Mouse (Mus musculus) thymus, postnatal 0 days (tissue): ENCODE results near the gene Ifitm2. TPM values are rescaled to one million over a fixed set of nuclear protein-coding genes. Genes with fewer than 3 reads are reported as not detected.

Experiments used
- DNase-seq: peaks from one replicate; pipeline ENCODE4 v3.0.0-alpha.2; 2015; ENCODE audit warnings: low spot score
- polyA plus RNA-seq: library from polyadenylated mRNA; unstranded; fragments of >200 nt; fragmentation: Nextera tagmentation; extraction: Ambion mirVana; gene quantifications from 2 replicates; pipeline ENCODE4 v1.2.1, GENCODE M21; 2015

Gene Ifitm2
- polyA plus RNA-seq, 1 experiment from 2014 or later: 443 TPM

DNA sequence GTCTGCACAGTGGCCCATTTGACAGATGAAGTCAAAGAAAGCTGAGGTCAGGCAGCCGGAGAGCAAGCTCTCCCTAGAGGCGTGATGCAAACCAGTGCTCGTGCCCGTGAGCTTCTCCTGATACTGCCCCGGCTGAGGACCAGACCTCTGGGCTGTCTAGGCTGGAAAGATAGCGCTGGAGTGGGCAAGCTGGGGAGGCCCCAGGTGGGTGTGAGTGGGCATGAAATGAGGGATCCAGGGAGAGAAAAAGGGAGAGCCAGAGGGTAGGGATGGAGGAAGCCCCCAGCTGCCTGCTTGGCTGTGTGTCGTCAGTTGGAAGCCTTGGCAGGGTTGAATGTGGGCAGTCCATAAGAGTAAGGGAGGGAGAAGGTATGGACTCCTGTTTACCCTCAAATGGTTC lies 11.6 kb downstream of the Ifitm2 start:
- DNase-seq: no peak

DNA sequence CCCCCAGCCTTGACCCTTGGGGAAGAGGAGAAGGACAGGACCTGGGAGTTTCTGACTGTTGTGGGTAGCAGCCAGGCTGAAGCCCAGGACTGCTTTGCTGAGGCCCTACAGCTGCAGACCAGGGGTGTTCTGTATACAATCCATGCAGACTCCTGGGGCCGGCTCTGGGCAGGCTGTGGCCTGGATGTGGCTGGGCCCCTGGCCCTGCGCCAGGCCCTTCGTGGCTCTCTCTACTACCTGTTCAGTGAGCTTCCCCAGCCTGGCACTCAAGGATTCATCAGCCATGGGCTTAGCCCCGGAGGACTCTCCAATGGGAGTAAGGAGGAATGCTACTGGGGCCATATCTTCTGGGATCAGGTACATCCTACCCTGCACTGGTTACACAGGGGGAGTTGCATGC lies 12.4 kb downstream of the Ifitm2 start:
- no peak for DNase-seq

DNA sequence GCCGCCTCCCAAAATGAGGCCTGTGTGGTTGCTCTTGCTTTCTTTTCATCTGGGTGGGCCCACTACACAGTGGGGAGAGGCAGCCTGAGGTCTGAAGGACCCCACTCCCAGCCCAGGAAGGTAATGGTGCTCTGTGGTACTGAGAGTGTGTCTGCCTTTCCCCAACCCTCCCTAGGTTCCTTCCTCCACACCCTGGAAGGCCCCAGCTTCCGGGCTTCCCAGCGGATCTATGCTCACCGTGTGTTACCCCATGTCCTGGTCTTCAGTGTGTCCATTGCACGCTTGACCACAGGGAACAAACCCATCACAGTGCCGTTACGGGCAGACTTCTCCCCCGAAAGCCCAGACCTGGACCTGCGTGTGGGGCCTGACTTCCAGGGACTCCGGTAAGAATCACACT lies 13.0 kb downstream of the Ifitm2 start:
- DNase-seq: no peak

DNA sequence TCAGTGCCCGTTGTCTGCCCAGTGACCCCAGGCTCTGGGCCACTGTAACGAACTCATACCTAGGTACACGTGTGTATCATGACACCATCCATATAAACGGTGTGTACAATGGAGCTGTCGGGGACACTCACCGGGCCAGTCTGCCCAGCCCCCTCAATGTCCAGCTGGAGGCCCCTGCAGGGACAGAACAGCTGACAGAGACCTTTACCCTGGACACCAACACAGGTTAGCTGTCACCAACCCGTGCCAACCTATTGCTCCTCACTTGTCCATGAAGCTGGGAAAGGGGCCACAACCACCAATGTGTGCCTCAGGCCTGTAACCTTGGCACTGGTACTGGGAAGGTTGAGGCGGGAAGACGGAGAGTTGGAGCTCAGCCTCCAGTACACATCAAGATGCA lies 13.4 kb downstream of the Ifitm2 start:
- DNase-seq: no peak

DNA sequence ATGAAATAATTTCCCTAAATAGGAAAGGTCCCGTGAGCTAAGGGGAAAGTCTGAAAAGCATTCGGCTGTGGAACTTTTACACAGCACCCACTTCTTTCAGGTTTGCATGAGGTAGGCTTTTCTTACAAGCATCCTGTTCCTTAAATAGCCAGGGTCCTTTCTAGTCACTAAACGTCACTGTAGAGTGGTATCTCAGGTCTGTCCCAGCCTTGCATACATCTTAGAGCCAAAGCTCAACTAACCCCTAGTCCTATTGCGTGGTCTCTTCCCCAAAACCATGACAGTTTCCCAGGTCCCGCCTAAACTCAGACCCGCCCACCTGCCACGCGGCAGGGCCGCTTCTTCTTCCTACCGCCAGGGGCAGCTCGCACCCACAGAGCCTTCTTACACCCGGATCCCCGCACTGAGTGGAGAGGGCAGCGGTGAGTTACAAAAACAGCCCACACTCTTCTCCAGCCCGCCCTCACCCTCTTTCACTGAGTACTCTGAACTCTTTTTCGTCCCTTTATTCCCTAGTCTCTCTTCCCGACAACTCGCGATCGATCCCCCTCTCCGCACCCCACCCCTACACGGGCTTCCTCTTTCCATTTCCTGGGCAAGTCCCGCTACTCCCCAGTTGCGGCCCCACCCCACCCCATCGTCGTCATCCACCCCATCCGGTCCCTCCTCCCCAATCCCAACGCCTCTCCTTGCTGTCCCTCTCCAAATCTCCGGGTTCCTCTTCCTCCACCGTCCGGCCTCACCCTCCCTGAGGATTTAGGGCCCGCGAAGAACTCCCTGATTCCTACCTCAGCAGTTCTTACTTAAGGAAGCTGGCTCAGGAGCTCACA lies 14.3 kb downstream of the Ifitm2 start, which contains the start of gene Pgghg:
Gene Pgghg (plus strand): TSS at position 170 of the 830 bp plus-strand sequence.
- DNase-seq: peak; percentile 86

DNA sequence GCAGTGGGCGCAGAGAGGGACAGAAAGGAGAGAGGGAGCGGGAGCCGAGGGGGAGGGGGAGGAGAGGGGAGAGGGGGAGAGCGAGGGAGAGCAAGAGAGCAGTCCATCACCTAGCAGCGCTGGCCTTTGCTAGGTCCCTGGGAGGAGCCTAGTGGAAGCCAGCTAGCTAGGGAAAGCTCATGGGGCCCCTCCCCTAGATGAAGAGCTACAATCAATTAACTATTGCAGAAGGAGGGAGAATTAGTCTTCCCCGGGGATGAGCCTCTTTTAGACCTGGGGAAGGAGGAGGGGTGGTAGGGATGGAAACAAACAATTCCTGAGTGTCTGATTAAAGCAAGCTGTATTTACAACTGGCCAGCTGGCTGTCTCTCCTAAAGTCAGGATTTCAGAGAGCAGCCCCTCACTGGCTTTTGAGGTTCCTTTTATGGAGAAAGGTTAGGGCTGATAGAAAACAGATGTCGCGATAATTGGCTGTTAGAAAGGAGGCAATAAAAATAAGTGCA lies 16.1 kb downstream of the Ifitm2 start:
- DNase-seq: no peak

DNA sequence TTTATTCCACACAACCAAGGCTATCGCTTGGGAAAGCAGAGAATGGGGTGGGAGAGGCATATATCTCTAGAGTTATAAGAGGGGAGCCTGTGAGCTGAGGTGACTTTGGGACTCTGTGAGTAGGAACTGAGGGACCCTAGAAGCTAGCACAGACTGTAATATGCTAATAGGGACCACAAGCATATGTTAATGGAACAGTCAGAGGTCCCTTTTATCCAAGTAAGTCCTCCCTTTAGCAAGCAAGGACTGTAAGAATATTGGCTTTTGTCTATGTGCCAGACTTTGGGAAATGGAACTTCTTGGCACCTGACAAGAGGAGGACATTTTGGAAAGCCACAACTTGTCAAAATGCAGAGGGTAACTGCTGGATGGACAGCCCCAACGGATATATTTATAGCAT lies 16.9 kb downstream of the Ifitm2 start:
- DNase-seq: no peak

DNA sequence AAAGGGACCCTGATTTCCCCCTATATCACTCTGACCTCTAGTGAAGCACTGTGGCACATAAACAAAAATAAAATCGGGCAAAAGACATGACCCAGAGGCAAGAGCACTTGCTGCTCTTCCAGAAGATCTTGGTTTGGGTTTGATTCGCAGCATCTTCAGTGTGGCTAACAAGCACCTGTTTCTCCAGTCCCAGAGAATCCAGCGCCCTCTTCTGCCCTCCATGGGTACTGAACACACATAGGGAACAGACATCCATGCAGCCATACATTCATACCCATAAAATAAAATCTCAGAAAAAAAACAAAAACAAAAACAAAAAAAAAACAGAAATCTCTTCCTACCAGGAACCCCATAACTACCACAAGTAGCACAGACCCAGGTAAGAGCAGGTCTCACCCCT lies 17.4 kb downstream of the Ifitm2 start:
- DNase-seq: no peak

DNA sequence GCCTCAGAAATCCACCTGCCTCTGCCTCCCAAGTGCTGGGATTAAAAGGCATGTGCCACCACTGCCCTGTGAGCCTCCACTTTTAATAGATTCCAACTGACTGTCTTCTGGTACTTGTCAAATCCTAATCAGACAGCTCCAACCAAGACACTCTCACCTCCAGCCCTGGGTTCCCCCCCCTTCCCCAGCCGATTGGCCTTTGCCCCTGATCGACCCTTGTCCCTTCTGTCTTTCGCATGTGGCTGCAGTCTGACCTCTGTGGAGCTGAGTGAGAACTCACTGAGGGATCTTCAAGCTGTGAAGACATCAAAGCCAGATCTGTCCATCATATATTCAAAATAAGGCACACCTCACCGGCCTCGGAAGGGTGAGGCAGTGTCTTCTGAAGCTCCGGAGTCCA lies 28.6 kb downstream of the Ifitm2 start:
- no peak for DNase-seq

DNA sequence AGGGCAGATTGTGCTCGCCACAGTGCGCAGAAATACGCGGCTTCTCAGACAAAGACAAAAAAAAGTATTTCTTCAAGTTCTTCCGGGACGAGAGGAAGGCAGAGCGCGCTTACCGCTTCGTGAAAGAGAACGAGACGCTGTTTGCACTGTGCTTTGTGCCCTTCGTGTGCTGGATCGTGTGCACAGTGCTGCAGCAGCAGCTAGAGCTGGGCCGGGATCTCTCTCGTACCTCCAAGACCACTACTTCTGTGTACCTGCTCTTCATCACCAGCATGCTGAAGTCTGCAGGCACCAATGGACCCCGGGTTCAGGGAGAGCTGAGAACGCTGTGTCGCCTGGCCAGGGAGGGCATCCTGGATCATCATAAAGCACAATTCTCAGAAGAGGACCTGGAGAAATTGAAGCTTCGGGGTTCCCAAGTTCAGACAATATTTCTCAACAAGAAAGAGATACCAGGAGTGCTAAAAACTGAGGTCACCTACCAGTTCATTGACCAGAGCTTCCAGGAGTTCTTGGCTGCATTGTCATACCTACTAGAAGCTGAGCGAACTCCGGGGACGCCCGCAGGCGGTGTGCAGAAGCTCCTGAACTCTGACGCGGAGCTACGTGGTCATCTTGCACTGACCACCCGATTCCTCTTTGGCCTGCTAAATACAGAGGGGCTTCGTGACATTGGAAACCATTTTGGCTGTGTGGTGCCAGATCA lies 32.6 kb downstream of the Ifitm2 start:
- DNase-seq: peak; percentile 32

DNA sequence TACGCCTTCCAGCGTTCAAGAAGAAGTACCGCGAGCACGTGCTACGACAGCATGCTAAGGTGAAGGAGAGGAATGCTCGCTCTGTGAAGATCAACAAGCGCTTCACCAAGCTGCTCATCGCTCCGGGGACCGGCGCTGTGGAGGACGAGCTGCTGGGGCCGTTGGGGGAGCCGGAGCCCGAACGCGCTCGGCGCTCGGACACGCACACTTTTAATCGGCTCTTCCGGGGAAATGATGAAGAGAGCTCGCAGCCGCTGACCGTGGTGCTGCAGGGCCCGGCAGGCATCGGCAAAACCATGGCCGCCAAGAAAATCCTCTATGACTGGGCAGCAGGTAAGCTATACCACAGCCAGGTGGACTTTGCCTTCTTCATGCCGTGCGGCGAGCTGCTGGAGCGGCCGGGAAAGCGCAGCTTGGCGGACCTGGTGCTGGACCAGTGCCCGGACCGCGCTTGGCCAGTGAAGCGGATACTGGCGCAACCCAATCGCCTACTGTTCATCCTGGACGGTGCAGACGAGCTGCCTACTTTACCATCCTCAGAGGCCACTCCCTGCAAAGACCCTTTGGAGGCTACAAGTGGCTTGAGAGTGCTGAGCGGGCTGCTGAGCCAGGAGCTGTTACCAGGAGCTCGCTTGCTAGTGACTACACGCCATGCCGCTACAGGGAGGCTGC lies 33.3 kb downstream of the Ifitm2 start:
- DNase-seq: peak; percentile 18

DNA sequence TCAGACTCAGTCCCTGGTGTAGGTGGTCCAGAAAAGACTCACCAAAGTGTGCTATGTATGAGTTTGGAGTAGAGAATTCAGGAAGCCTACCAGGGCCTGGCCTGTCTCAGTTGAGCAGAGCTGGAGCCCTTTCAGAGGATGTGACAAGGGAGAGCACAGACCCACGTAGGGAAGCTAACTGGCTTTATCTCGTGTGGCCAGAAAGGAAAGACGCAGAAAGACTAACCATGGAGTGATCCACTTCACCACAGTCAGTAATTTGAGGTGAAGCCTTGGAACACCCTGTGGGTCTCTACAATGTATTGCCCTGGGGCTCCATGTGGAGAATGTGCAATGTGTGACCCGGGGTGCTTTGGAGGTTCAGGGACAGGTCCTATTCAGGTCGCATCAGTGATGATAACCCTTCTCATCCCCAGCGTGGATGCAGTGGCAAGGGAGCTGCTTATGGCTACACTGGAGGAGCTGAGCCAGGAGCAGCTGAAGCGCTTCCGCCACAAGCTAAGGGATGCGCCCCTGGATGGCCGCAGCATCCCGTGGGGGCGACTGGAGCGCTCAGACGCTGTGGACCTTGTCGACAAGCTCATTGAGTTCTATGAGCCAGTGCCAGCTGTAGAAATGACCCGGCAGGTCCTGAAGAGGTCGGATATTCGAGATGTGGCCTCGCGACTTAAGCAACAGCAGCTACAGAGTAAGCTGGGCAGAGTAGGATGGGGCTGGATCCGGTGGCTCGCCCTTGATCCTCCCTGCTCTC lies 34.4 kb downstream of the Ifitm2 start:
- DNase-seq: no peak

DNA sequence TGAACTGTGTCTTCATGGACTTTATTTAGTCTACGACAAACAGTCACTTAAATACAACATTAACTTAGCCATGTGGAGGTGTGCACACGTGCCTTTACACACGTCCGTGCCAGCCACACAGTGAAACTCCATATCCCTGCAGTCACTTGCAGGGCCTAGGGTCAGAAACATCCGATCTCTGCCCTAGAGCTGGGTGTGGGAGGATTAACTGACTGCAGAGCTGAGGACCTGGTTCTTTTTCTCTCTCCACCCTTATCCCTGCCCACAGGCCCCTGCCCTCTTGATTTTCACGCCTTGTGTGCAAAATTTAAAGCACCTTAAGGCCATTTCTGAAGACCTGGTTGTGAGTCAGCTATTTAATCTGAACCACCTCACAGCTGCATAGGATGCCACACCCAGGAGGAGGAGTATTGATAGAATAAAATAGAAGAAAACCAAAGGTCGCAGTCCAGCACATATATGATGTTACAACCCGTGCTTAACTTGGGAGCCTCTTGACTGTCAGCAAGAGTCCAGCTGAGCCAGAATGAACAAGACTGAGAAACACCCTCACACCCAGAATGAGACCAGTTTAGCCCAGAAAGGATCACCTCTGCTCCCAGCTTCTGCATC lies 35.3 kb downstream of the Ifitm2 start, which contains the start of gene Nlrp6:
Gene Nlrp6 (plus strand): TSS at position 485 of the 612 bp plus-strand sequence.
- no peak for DNase-seq

DNA sequence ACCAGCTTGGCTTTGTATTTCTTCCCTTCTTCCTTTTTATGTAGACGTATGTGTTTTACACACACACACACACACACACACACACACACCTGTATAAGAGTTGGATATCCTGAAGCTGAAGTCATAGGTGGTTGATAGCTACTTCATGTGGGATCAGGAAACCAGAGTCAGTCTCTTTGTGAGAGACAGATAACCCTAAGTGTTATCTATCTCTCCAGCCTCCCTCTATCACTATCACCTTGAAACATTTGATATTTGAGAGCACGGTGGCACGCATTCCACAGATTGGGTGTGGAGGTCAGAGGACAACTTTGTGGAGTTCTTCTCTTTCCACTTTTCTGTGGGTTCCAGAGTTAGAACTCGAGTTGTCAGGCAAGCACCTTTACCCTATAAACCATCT lies 35.9 kb downstream of the Ifitm2 start:
- DNase-seq: no peak

DNA sequence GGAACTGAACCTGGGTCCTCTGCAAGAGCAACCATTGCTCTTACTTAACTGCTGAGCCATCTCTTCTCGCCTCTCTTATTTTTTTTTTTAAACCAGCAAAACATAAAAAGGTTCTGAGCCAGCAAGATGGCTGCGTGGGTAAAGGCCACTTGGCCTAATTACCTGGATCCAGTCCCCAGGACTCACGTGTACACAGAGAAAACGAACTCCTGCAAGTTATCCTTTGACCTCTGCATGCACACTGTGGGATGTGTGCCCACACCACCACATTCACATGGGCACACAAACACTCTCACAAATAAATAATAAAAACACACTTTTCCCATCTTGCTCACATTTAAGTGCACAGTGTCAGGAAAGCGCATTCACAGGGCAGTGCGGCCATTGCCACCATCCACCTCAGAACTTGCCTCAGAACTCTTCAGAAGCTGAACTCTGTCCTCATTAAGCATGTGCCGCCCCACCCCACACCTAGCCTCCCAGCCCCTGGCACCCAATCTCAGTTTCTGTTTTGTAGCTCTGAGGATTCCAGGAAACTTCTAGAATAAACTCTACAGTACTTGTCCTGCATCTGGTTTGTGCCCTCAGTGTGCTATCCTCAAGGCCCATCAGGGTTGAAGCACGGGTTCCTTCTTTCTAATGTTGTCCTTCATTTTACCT lies 41.6 kb downstream of the Ifitm2 start:
- no peak for DNase-seq

DNA sequence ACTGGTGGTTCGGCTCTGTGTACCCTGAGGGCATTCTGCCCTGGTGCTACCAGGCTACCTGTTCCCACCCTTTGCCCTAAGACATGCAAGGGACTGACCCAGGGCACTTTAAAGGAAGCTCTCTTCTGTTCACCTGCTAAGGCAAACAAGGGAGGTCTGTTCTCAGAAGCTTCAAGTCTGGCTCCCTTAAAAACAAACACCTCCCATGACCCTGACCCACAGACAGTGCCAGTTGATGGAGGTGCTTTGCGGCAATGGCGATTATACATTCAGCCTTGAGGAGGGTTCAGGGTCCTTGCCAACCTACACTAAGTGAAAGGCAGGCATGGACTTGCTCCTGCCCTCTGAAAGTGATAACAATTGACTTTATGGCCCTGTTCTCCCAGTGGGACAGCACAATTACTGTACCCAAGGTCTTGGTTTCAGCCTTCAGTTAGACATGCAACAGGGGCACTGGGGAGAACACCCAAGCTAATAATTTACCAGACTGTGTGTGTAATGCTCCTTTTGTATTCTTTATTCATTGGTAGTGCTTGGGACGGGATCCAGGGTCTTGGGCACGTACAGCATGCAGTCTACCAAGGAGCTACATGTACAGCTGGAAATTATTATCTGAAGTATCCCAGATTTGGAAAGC lies 42.8 kb downstream of the Ifitm2 start:
- DNase-seq: no peak

DNA sequence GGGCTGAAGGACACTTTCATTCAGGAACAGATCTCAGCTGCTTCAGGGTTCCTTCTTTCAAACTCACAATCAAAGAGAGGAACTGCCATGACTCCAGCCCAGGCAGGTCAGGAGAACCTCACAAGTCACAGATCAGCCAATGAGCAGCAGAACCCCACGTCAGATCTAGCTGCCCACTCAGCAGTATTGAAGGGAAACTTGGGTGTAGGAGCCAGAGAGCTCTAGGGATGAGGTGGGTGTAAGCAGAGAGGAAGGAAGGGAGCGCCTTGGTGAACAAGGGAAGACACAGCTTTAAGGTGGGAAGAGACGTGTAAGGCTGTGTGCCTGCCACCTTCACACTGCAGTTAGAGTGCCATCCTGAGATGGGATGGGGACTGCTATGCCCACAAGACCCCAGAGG lies 43.5 kb downstream of the Ifitm2 start:
- no peak for DNase-seq

DNA sequence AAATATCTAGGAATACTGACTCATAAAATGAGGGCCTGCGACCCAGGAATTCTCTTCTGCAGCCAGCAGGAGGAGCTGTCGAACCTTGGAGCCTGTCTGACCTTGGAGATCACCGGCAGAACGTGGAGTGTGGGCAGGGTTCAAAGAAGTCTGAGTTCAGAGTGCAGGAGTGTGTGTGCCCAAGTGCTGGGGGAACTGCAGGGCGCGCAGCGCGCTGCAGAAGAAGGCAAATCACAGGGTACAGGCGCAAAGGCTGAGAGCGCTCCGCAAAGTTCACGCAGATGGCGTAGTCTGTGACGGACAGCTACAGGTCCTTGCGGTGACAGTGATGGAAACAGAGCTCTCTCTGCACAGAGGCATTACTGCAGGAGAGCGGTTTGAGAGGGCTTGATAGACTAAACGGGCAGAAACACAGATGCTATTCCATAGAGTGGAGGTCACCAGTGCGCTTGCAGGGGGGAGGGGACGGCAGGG lies 47.1 kb downstream of the Ifitm2 start:
- peak; percentile 87 for DNase-seq

DNA sequence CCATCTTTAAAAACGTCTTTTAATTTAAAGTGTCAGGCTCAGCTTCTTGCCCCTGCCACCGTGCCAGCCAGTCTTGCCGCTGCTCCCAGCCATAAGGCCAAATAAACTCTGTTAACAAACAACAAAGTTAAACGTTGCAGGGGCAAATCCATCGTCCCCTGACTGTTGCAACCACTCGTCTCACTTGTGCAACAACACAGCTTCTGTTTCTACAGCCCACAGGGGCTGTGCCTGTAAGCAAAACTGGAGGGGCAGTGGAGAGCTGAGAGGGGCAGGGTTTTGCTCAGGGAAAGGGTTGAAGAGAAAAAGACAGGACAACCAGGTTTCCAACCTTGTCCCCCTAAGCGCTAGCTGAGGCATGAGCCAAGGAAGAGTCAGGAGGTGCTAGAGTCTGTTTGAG lies 47.6 kb downstream of the Ifitm2 start:
- DNase-seq: no peak

DNA sequence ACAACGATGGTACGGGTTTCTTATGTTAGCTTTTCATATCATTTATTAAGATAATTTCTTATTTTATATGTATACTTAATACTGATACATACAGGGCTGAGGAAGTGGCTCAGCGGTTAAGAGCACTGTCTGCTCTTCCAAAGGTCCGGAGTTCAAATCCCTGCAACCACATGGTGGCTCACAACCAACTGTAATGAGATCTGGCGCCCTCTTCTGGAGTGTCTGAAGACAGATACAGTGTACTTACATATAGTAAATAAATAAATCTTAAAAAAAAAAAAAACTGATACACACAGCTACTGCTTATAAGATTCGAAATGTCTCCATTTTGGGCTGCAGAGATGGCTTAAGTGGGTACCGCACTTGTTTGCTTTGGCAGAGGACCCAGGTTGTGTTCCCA lies 48.1 kb downstream of the Ifitm2 start:
- DNase-seq: no peak
